Mouse (Mus musculus): ENCODE data around the gene Bmf. TPM values are rescaled to one million over a fixed set of nuclear protein-coding genes. Genes with fewer than 3 reads are reported as not detected.

Bmf gene
- polyA plus RNA-seq, 1 experiment, result not detected

DNA sequence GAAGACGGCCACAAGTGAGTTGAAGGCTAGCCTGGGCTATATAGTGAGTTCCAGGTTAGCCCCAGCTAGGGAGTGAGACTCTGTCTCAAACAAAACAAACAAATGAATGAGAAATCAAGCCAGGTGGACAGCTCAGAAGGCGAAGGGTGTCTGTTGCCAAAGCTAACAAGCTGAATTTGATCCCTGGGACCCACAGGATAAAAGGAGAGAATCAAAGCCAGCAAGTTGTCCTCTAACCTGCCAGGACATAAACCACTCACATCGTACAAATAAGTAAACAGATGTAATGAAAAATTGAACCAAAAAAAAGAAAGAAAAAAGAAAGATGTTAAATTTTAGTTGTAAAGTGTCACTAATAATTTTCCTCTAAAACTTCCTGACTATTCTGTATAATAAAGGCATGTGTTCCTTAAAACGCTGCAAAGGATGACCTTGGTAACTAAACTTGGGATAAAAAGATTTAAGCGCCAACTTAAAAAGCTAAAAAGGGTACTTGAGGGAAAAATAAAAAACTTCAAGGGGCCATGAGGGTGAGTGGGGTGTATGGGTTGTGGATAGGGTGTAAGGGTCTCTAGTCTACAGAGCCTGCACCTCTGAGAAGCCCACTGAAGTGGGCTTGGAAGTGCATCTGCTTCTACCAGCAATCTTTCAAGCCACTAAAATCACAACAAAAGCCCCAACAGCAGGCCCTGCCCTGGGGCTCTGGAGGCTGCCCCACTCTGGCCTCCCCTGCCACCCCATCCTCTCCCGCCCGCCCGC, 39.6 kb downstream of the Bmf start:
- WGBS, result 68% methylated on average over 8 of the region's 8 CpGs
- H3K4me3 ChIP-seq (ENCODE audit: insufficient read depth, low read depth, low read length), result no peak overlapping the region
- H3K27ac ChIP-seq (ENCODE audit: insufficient read depth, low read depth, low read length), result no peak overlapping the region
- TF ChIP-seq CTCF (IDR thresholded peaks at IDR 0.05; ENCODE audit: insufficient read depth, low read depth, low read length) (no peak), POLR2A (IDR thresholded peaks at IDR 0.05; ENCODE audit: insufficient read depth, low read depth, low read length) (no peak)
- peaks cover 2% of the 10 kb centered on the region; the same call in 1 of the 2 replicates for H3K4me1 ChIP-seq (ENCODE audit: control insufficient read depth, insufficient read depth, low read length)

DNA sequence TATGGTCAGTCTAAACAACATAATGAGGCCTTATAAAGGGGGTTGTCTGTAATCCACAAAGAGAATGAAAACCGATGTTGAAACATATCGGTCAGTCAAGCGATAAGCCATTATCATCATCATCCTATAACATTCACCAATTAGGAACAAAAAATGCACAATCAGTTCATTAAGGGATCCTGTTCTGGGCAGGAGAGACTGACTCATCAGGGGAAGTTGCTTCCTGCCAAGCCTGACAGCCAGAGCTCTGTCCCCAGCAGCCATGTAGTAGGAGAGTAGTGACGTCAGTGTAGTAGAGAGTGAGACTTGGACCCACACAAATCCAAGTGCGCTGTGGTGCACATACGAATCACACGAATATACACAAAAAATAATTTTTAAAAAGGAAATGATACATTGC, 42.4 kb downstream of the Bmf start:
- Histone ChIP-seq H3K4me1 (ENCODE audit: control insufficient read depth, insufficient read depth, low read length) (peaks cover 2% of the 10 kb centered on the region; the same call in 1 of the 2 replicates), H3K4me3 (ENCODE audit: insufficient read depth, low read depth, low read length) (no peak overlapping the region), H3K27ac (ENCODE audit: insufficient read depth, low read depth, low read length) (no peak overlapping the region)
- WGBS, result 89% methylated on average over 7 of the region's 7 CpGs
- TF ChIP-seq POLR2A (IDR thresholded peaks at IDR 0.05; ENCODE audit: insufficient read depth, low read depth, low read length), result no peak
- TF ChIP-seq CTCF (IDR thresholded peaks at IDR 0.05; ENCODE audit: insufficient read depth, low read depth, low read length), result no peak

DNA sequence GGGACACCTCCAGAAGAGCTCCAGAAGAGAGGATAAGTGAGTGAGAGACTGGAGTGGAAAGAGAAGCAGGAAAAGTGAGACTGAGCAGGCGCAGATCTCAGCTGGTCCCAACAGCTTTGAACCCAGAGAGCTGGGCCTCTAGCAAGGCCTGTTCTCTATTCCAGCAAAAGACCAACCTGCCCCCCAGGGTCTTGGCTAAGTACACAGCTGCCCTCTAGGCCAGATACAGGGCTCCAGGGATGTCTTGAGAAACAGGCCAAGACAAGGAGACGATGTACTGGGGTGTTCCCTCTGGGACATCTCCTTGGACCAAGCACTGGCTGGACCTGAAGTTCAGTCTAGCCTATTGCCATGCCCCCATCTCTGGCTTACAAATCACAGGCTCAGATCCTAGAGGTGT, 49.3 kb downstream of the Bmf start:
- H3K4me1 ChIP-seq (ENCODE audit: control insufficient read depth, insufficient read depth, low read length), result no peaks in the 10 kb centered on the region; the same call in 1 of the 2 replicates
- no peak for TF ChIP-seq CTCF (IDR thresholded peaks at IDR 0.05; ENCODE audit: insufficient read depth, low read depth, low read length)
- no peak for TF ChIP-seq POLR2A (IDR thresholded peaks at IDR 0.05; ENCODE audit: insufficient read depth, low read depth, low read length)
- H3K27ac ChIP-seq (ENCODE audit: insufficient read depth, low read depth, low read length), result no peak overlapping the region
- 98% methylated on average over 2 of the region's 2 CpGs for WGBS
- no peak overlapping the region for H3K4me3 ChIP-seq (ENCODE audit: insufficient read depth, low read depth, low read length)

DNA sequence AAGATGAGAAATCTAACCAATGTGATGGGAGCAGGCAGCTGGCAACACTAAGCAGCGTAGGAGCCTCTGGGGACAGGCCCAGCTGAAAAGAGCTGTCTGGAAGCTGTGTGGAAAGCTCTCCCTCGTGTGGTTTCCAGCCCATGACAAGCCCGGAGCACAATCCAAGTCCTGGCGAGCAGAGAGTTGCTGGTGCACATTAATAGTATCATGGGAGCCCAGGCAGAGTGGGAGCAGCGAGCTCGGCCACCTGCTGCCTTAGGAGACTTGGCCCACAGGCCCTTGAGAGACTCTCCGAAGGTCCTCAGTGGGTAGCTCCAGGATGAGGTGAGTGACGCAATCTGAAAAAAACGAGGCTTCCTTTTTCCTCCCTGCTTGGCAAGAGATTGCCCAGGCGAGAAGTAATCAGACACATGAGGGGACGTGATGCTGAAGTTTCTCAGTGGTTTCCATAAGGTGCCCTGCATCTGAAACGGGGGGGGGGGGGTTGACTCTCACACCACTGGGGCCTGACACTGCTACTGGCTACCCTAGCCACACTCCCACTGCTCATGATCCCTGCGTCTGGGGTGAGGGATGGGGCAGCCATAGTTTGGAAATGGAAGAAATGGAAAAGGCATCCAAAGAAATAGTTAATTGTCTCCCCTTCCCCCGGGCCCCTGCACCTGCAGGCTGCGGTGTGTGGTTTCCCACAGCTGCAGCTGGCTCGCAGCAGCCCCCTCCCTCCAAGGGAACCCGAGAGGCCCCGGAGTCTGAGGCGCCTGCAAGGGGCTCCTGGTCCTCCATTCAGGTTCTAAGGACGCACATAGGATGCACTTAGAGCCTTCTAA, 50.1 kb downstream of the Bmf start:
- TF ChIP-seq CTCF (IDR thresholded peaks at IDR 0.05; ENCODE audit: insufficient read depth, low read depth, low read length) (no peak), POLR2A (IDR thresholded peaks at IDR 0.05; ENCODE audit: insufficient read depth, low read depth, low read length) (no peak)
- H3K27ac ChIP-seq (ENCODE audit: insufficient read depth, low read depth, low read length), result no peak overlapping the region; the same call in 1 of the 2 replicates
- no peaks in the 10 kb centered on the region; the same call in 1 of the 2 replicates for H3K4me1 ChIP-seq (ENCODE audit: control insufficient read depth, insufficient read depth, low read length)
- no peak overlapping the region for H3K4me3 ChIP-seq (ENCODE audit: insufficient read depth, low read depth, low read length)
- 53% methylated on average over 20 of the region's 20 CpGs for WGBS

GRCm38 (mm10) chr2:118498476-118498875, 51.0 kb downstream of the Bmf start:
- TF ChIP-seq POLR2A (IDR thresholded peaks at IDR 0.05; ENCODE audit: insufficient read depth, low read depth, low read length), result no peak
- no peak for TF ChIP-seq CTCF (IDR thresholded peaks at IDR 0.05; ENCODE audit: insufficient read depth, low read depth, low read length)
- Histone ChIP-seq H3K4me1 (ENCODE audit: control insufficient read depth, insufficient read depth, low read length) (no peaks in the 10 kb centered on the region; the same call in 1 of the 2 replicates), H3K4me3 (ENCODE audit: insufficient read depth, low read depth, low read length) (no peak overlapping the region), H3K27ac (ENCODE audit: insufficient read depth, low read depth, low read length) (no peak overlapping the region)
- 86% methylated on average over 6 of the region's 6 CpGs for WGBS

- WGBS, result 95% methylated on average over 5 of the region's 5 CpGs
- TF ChIP-seq CTCF (IDR thresholded peaks at IDR 0.05; ENCODE audit: insufficient read depth, low read depth, low read length) (no peak), POLR2A (IDR thresholded peaks at IDR 0.05; ENCODE audit: insufficient read depth, low read depth, low read length) (no peak)
- Histone ChIP-seq H3K4me1 (ENCODE audit: control insufficient read depth, insufficient read depth, low read length) (no peaks in the 10 kb centered on the region; the same call in 1 of the 2 replicates), H3K27ac (ENCODE audit: insufficient read depth, low read depth, low read length) (no peak overlapping the region), H3K4me3 (ENCODE audit: insufficient read depth, low read depth, low read length) (no peak overlapping the region)
These were observed 51.6 kb downstream of the Bmf start for GRCm38 (mm10) chr2:118497890-118498289.

DNA sequence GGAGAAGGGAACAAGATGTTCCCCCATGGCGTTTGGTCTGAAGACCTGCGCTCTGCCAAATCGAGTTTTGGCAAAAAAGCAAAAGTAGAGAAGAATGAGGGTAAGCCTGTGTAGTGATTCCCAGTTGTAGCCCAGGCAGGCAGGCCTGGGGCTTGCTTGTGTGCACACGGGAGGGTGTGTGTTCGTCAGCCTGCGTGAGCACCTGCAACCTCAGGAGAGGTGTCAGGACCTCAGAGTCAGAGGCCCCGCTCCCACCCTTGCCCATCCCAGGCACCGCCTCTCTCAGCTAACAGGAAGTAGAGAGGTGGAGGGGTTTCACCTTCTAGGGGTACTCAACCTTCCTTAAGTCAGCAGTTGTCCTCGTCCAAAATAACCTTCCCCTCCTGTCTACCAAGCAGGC, 54.5 kb downstream of the Bmf start:
- Histone ChIP-seq H3K4me3 (ENCODE audit: insufficient read depth, low read depth, low read length) (no peak overlapping the region), H3K4me1 (ENCODE audit: control insufficient read depth, insufficient read depth, low read length) (peaks cover 3% of the 10 kb centered on the region), H3K27ac (ENCODE audit: insufficient read depth, low read depth, low read length) (no peak overlapping the region)
- 80% methylated on average over 9 of the region's 9 CpGs for WGBS
- TF ChIP-seq POLR2A (IDR thresholded peaks at IDR 0.05; ENCODE audit: insufficient read depth, low read depth, low read length) (no peak), CTCF (IDR thresholded peaks at IDR 0.05; ENCODE audit: insufficient read depth, low read depth, low read length) (no peak)

- Histone ChIP-seq H3K4me3 (ENCODE audit: insufficient read depth, low read depth, low read length) (no peak overlapping the region), H3K27ac (ENCODE audit: insufficient read depth, low read depth, low read length) (no peak overlapping the region; the same call in 1 of the 2 replicates), H3K4me1 (ENCODE audit: control insufficient read depth, insufficient read depth, low read length) (peaks cover 4% of the 10 kb centered on the region)
- 94% methylated on average over 4 of the region's 4 CpGs for WGBS
- TF ChIP-seq POLR2A (IDR thresholded peaks at IDR 0.05; ENCODE audit: insufficient read depth, low read depth, low read length) (no peak), CTCF (IDR thresholded peaks at IDR 0.05; ENCODE audit: insufficient read depth, low read depth, low read length) (no peak)
These were observed 57.6 kb downstream of the Bmf start for GRCm38 (mm10) chr2:118491741-118492395.
